Mouse (Mus musculus) lung, postnatal 25 days (tissue): ENCODE results near the gene Ptprm.

Experiments used
- DNase-seq: peaks from one replicate; pipeline ENCODE4 v3.0.0; 2022; ENCODE audit warnings: low spot score

Gene Ptprm

GRCm38 (mm10) chr17:67343471-67343870, 10.8 kb downstream of the Ptprm start:
- no peak for DNase-seq

DNA sequence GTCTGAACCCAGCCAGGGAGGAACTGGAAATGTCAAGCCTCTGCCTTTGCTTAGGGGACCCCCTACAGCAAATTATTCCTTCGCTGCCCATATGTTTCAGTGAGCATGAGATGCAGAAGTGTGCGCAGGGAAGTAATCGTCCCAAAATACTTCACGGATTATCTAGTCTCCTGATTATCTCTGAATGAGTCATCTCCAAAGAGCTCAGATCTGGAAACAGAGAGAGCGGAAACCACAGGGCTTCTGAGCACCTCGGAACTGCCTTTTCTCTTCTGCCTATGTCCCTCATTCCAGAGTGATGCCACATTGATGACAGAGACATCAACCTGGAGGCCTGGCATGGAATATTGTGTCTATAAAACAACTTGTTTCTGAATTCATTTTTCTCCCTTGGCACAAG, 11.3 kb downstream of the Ptprm start:
- no peak for DNase-seq

DNA sequence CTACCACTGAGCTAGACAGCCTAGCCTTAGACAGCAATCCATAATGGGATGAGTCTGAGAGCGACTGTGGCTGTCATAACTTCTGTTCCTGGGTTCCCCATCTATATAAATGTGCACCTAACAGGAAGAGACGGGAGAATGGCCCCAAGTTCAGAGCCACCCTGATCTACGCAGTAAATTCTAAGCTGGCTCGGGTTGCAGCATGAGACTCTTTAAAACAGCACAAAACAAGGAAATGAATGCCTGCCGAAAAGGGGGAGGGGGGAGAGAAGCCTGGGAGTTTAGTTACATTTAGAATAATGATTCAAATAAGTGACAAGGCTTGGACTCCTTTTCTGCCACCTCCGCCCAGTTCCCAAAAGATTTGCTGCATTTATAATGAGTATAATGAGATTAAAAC, 13.9 kb downstream of the Ptprm start:
- DNase-seq = no peak

- DNase-seq = no peak
Observed at GRCm38 (mm10) chr17:67339569-67339968, 14.7 kb downstream of the Ptprm start.

- no peak for DNase-seq
Observed at GRCm38 (mm10) chr17:67334310-67334709, 19.9 kb downstream of the Ptprm start.

DNA sequence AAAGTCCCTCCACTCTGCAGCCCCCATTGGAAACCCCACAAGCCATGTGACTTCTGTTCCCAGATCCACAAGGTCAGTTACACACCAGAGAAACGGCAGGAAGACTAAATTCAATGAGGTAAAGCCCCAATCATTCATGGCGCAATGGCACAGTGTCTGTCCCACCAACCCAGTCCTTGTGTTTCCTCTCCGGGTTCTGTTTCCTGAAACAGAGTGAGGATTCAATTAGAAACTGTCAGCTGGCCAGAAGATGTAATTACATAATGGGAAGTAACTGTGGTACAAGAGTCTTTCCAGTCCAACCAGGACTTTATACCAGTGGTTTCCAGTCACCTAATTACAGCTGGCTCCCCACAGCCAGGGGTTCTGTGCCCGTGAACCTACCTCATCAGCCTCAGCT, 24.8 kb downstream of the Ptprm start:
- peak; percentile 26 for DNase-seq

DNA sequence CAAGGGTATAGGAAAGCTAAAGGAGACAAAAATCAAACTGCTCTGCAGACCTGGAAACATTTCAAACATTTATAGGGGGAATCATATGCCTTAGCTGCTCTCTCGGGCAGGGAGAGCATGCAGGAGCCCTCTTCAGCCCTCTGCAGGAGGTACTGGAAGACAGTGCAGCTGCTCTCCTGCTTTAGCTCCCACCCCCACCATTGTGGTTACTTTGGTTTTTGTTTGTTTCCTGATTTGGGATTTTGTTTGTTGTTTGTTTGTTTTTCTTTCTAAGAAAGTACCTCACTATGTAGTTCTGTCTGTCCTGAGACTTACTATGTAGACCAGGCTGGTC, 29.8 kb downstream of the Ptprm start:
- DNase-seq = no peak

GRCm38 (mm10) chr17:67323777-67324498, 30.3 kb downstream of the Ptprm start:
- no peak for DNase-seq

DNA sequence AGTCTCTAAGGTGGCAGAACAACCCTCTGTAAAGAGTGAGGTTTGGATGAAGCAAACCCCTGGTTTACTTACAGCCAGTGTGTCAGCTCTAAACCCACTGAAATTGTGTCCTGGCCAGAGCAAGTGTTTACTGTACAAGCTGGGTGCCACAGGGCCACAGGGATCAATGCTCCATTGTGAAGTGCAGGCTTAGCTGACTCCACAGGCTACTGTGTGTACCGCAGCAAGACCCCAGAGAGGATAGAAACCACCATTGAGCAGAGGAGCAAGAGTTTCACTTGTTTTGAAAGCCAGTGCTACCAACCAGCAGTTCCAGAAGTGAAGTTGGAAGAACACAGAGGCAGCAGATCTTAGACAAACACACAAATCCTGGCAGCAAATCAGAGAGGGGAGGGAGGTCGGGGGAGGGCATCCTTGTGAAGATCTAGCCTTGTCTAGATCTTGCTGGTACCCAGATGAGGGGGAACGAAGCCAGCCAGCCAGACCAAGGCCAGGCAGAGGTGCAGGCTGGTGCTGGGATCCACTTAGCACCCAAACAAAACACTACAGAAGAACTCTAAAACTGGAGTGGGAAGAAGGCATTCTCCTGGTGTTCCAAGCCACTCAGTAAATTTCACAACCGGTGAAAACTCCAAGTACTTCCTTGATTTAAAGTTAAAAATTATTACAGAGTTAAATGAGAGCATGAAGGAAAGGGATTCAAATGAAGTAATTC, 39.6 kb downstream of the Ptprm start:
- peak; percentile 77 for DNase-seq

GRCm38 (mm10) chr17:67308421-67308820, 45.8 kb downstream of the Ptprm start:
- no peak for DNase-seq

GRCm38 (mm10) chr17:67306066-67306845, 48.0 kb downstream of the Ptprm start:
- DNase-seq = peak; percentile 16

- DNase-seq = peak; percentile 61
Observed at GRCm38 (mm10) chr17:67304831-67305230, 49.4 kb downstream of the Ptprm start.

DNA sequence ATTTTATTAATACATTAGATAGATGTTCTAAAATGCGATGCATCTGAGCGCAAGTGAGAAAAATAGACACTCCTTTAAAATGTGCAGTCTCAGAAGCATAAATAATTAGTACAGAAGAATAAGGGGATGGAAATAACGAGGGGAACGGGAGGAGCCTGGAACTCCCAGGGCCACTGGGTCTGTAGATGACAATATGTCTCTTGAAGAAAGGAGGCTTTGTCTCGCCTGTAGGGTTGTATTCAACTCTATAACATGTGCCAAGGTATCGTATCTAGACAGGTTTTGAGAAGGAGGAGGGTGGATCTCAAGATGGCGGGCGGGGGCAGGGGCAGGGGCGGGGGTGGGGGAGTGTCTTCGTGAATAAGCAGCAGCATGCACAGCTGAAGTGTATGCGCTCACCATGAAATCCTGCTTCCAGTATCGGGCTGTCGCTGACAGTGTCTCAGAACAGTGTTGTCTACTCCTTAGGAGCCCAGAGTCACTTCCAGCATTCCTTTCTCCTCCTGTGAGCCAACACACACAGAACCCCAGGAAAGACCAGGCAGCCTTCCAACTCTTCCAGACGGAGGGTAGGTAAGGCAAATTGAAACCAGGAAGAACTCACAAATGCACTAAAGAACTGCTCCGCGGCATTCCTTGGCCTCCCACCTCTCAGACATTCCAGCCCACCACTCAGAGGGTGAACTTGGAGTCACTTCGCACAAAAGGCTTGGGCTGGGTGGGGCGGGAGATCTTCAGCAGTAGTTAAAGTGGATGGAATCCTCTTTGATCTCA, 50.7 kb downstream of the Ptprm start:
- peak; percentile 64 for DNase-seq

DNA sequence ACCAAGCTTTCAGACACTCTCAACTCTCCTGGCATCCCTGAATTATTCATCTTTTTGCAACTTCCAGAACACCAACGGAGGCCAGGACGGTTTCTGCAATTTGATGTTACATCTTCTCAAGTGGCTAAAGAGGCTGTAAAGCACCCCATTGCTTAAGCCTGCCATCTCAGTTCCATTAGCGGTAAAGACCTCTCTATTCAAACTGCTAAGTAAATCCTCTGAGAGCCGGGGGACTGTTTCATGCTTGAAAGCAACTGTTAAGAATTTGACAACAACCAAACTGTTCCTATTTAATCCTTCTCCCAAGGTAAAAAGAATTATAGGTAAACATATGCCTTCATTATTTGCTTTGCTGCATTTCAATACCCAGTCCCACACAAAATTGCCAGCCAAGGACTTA, 51.7 kb downstream of the Ptprm start:
- no peak for DNase-seq

DNA sequence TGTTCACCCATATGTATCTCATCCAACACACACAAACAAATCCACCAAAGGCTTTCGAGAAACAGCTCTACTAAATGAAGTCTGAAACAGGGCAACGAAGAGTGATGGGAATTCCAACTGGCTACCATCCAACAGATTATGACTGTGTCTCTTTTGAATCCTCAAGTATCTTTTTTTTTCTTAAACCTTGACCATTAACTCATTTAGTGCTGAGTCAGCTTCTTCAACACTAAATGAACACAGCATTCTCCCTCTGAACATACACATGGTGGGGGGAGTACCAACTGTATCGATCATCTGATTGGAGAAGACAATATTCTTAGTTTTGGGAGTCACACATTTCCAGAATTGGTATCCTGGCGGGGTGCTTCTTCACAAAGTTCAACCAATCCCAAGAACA, 52.2 kb downstream of the Ptprm start:
- no peak for DNase-seq

GRCm38 (mm10) chr17:67301367-67301766, 52.9 kb downstream of the Ptprm start:
- DNase-seq = no peak

DNA sequence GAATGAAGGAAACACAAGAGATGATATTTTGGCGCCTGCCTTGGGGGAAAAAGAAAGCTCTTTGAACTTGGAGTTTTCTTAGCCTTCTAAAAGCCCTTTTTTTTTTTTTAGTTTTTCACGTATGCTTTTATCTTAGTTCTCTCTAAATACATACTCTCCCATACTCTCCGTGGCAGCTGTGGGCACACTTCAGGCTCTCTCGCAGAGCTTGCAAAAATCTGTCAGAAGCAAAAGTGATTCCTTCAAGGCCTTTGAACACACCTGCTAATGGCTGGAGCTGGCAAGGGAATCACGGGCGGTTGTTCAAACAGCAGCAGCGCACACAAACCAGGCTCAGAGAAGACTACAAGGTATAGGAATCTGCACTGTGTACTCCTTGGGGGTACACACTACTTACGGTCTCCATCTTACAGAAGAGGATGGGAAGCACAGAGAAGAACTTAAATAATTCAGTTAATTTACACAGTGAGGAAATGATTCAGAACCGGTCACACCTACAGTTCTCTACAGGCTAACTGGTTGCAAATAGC, 55.9 kb downstream of the Ptprm start:
- no peak for DNase-seq

GRCm38 (mm10) chr17:67296604-67297595, 57.4 kb downstream of the Ptprm start:
- DNase-seq = peak; percentile 40

DNA sequence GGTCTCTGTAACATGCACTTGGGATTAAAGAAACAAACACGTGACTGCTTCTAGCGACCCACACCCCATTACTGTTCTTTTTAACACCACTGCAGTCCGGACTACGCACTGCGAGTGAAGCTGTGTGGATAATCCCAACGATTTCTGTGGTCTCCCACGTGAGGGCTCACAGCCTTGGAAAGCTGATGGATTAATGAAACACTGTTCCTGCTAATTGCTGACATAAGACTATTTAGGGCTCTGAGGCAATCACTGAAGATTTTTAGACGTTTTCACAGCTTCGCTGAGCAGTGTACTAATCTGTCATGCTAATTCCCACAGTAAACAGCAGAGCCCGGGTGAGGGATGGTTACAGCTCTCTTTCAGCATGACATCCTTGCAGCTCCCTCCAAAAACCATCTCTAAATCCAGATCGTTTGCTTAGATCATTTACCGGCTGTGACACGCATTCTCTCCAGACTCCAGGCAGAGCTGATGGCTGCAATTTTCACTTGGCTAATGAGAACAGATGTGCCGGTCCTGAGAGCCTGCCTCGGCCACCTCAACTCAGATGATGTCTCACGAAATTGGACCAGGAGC, 63.5 kb downstream of the Ptprm start:
- DNase-seq = no peak

DNA sequence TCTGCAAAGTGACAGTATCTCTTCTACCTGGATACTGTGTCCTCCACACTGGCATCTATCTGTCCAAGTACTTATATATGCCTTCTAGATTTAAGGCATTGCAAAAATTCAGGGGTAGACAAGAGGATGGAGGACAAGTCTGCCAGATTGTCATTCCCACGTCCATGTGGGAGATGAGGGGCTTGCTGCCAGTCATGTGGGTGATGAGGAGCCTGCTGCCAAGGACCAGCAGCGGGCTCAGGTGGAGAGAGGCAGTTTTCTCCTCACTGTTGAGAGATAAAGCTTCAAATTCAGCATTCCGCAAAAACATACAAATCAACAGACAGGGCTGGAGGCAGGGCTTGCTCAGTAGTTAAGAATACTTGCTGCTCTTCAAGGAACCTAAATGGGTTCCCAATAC, 66.8 kb downstream of the Ptprm start:
- DNase-seq = no peak
